In genomic region chr4:40239409-40240271, GRCm38 (mm10) we compare ENCODE assay signal across 8 mouse cellular contexts. TPM values are rescaled to one million over a fixed set of nuclear protein-coding genes. Genes with fewer than 3 reads are reported as not detected.
DNase-seq lines count a peak whose midpoint lies in the region; ATAC-seq lines count a peak whose summit lies in the region.

TSS of gene Ddx58 (minus strand) at chr4:40239828.

- peak; percentile 58 for ATAC-seq in forebrain, embryonic 12.5 days (ENCODE audit: low FRiP score)
- peak; percentile 62; the same call in 1 of the 2 replicates for ATAC-seq in limb, embryonic 13.5 days (ENCODE audit: low FRiP score, low read depth)
- ATAC-seq in midbrain, embryonic 13.5 days, result peak; percentile 76

- WGBS in forebrain, embryonic 12.5 days, result 6% methylated on average over 31 of the region's 35 CpGs
- 3% methylated on average over 35 of the region's 35 CpGs for WGBS in hindbrain, embryonic 10.5 days
- WGBS in limb, embryonic 13.5 days, result 3% methylated on average over 35 of the region's 35 CpGs
- 4% methylated on average over 35 of the region's 35 CpGs for WGBS in midbrain, embryonic 13.5 days

- peak within 1 kb of the TSS; percentile 79 for H3K4me2 ChIP-seq in forebrain, embryonic 12.5 days
- peak within 1 kb of the TSS; percentile 87 for H3K4me2 ChIP-seq in limb, embryonic 13.5 days (replicated peaks)
- peak within 1 kb of the TSS; percentile 78 for H3K4me2 ChIP-seq in midbrain, embryonic 13.5 days (replicated peaks)

- H3K9me3 ChIP-seq in forebrain, embryonic 12.5 days, result no peaks in the 10 kb centered on the region
- no peaks in the 10 kb centered on the region for H3K9me3 ChIP-seq in hindbrain, embryonic 10.5 days
- no peaks in the 10 kb centered on the region for H3K9me3 ChIP-seq in limb, embryonic 13.5 days
- H3K9me3 ChIP-seq in midbrain, embryonic 13.5 days, result no peaks in the 10 kb centered on the region

- peak; percentile 7 for DNase-seq in cerebellum, adult 8-10 months
- DNase-seq in cerebellum, adult 9-10 months, result no peak
- peak; percentile 35 to 58 for DNase-seq in adrenal gland, postnatal 36 days
- DNase-seq in hindbrain, embryonic 10.5 days (ENCODE audit: low spot score), result peak; percentile 60
- DNase-seq in thymus, postnatal 0 days (ENCODE audit: low spot score), result peak; percentile 43

- H3K4me1 ChIP-seq in forebrain, embryonic 12.5 days, result peaks cover 15% of the 10 kb centered on the region
- peaks cover 20% of the 10 kb centered on the region for H3K4me1 ChIP-seq in hindbrain, embryonic 10.5 days (replicated peaks)
- peaks cover 9% of the 10 kb centered on the region; the same call in 1 of the 2 replicates for H3K4me1 ChIP-seq in limb, embryonic 13.5 days
- peaks cover 19% of the 10 kb centered on the region for H3K4me1 ChIP-seq in midbrain, embryonic 13.5 days (replicated peaks)

- H3K27me3 ChIP-seq in forebrain, embryonic 12.5 days, result no peaks in the 10 kb centered on the region
- no peaks in the 10 kb centered on the region for H3K27me3 ChIP-seq in hindbrain, embryonic 10.5 days (ENCODE audit: insufficient read depth, poor library complexity, severe bottlenecking)
- no peaks in the 10 kb centered on the region for H3K27me3 ChIP-seq in limb, embryonic 13.5 days
- H3K27me3 ChIP-seq in midbrain, embryonic 13.5 days, result no peaks in the 10 kb centered on the region; the same call in 1 of the 2 replicates

- H3K9ac ChIP-seq in forebrain, embryonic 12.5 days, result peak within 1 kb of the TSS; percentile 59
- peak within 1 kb of the TSS; percentile 72 for H3K9ac ChIP-seq in limb, embryonic 13.5 days
- peak within 1 kb of the TSS; percentile 64 for H3K9ac ChIP-seq in midbrain, embryonic 13.5 days (replicated peaks)

- no peaks in the 10 kb centered on the region for H3K36me3 ChIP-seq in forebrain, embryonic 12.5 days (replicated peaks)
- no peaks in the 10 kb centered on the region for H3K36me3 ChIP-seq in hindbrain, embryonic 10.5 days
- H3K36me3 ChIP-seq in limb, embryonic 13.5 days, result peaks cover 1% of the 10 kb centered on the region
- no peaks in the 10 kb centered on the region for H3K36me3 ChIP-seq in midbrain, embryonic 13.5 days

- no peak within 1 kb of the TSS for H3K27ac ChIP-seq in forebrain, embryonic 12.5 days
- peak within 1 kb of the TSS; percentile 62 for H3K27ac ChIP-seq in hindbrain, embryonic 10.5 days
- H3K27ac ChIP-seq in limb, embryonic 13.5 days, result peak within 1 kb of the TSS; percentile 33; the same call in 1 of the 2 replicates
- H3K27ac ChIP-seq in midbrain, embryonic 13.5 days, result no peak within 1 kb of the TSS

- peak within 1 kb of the TSS; percentile 48 for H3K4me3 ChIP-seq in forebrain, embryonic 12.5 days (replicated peaks)
- H3K4me3 ChIP-seq in hindbrain, embryonic 10.5 days, result peak within 1 kb of the TSS; percentile 60
- H3K4me3 ChIP-seq in limb, embryonic 13.5 days, result peak within 1 kb of the TSS; percentile 64
- H3K4me3 ChIP-seq in midbrain, embryonic 13.5 days (replicated peaks), result peak within 1 kb of the TSS; percentile 47

RNA-seq across cellular contexts. Expression of gene Ddx58, which starts in this region (rescaled TPM):
- 10 to 100 TPM; 25.9 to 39.6 TPM for total RNA-seq in adrenal gland, postnatal 36 days (2021)
- polyA plus RNA-seq in forebrain, embryonic 12.5 days (2016; fragmentation: Nextera tagmentation; extraction: Ambion mirVana), result 2.7 and 4.2 TPM in 2 replicates
- polyA plus RNA-seq in hindbrain, embryonic 10.5 days (2016; fragmentation: Nextera tagmentation; extraction: Ambion mirVana), result 2.1 and 4.2 TPM in 2 replicates
- 10.2 and 10.9 TPM in 2 replicates for polyA plus RNA-seq in limb, embryonic 13.5 days (2015; fragmentation: Nextera tagmentation; extraction: Ambion mirVana)
- polyA plus RNA-seq in midbrain, embryonic 13.5 days (2015; fragmentation: Nextera tagmentation; extraction: Ambion mirVana), result 3.0 and 3.1 TPM in 2 replicates
- 22.6 and 24.5 TPM in 2 replicates for polyA plus RNA-seq in thymus, postnatal 0 days (2015; fragmentation: Nextera tagmentation; extraction: Ambion mirVana)

Comparison
In these comparisons a context has a peak if more than half of its experiments do, and no peak if none do; other contexts are left out.
1. H3K27ac ChIP-seq: peak in hindbrain, embryonic 10.5 days (single experiment) and limb, embryonic 13.5 days (single experiment); none in forebrain, embryonic 12.5 days (single experiment) and midbrain, embryonic 13.5 days (single experiment).
2. Peak in every context shown above with its lines, with median percentiles within 50 percentile points of each other: ATAC-seq, H3K4me2 ChIP-seq, H3K4me3 ChIP-seq and H3K9ac ChIP-seq.